ENCODE assay signal across 13 mouse cellular contexts in genomic region chr13:79277714-79278113, GRCm38 (mm10).
DNase-seq lines count a peak whose midpoint lies in the region; ATAC-seq and TF ChIP-seq lines count a peak whose summit lies in the region.
"Had no signal": no experiment of that assay in that cellular context is flagged by ENCODE, and none has a peak within 500 bp of the region (broad histone marks: within the 10 kb centered on the region; RNA-seq: fewer than 3 reads in every experiment).

No protein-coding gene starts in this region.

- 62% methylated on average over 6 of the region's 6 CpGs for WGBS in limb, embryonic 11.5 days
- 70% methylated on average over 6 of the region's 6 CpGs for WGBS in limb, embryonic 10.5 days
- 11% methylated on average over 6 of the region's 6 CpGs for WGBS in forebrain, embryonic 15.5 days
- 48% methylated on average over 6 of the region's 6 CpGs for WGBS in midbrain, embryonic 10.5 days
- 36% methylated on average over 6 of the region's 6 CpGs for WGBS in neural tube, embryonic 15.5 days

- no peaks in the 10 kb centered on the region for H3K27me3 ChIP-seq in limb, embryonic 11.5 days (ENCODE audit: control insufficient read depth, insufficient read depth, low read length)
- no peaks in the 10 kb centered on the region for H3K27me3 ChIP-seq in limb, embryonic 10.5 days (ENCODE audit: low read depth, poor library complexity, severe bottlenecking)
- H3K27me3 ChIP-seq in forebrain, embryonic 15.5 days, result no peaks in the 10 kb centered on the region
- H3K27me3 ChIP-seq in midbrain, embryonic 10.5 days (ENCODE audit: low read depth, poor library complexity, severe bottlenecking), result no peaks in the 10 kb centered on the region
- H3K27me3 ChIP-seq in neural tube, embryonic 15.5 days (replicated peaks), result no peaks in the 10 kb centered on the region
- H3K27me3 ChIP-seq: embryonic facial prominence, embryonic 12.5 days; limb, embryonic 15.5 days; lung, embryonic 15.5 days had no signal

- intact Hi-C loops in gastrocnemius, adult 2 months (cut with DNase I), result no loop called here

- DNase-seq in limb, embryonic 11.5 days (ENCODE audit: low spot score), result peak; percentile 21
- DNase-seq in limb, embryonic 10.5 days (ENCODE audit: low spot score), result no peak
- DNase-seq in midbrain, embryonic 10.5 days (ENCODE audit: low spot score), result no peak
- DNase-seq in gastrocnemius, adult 2 months, result no peak
- no peak for DNase-seq in urinary bladder, postnatal 10 days (ENCODE audit: low spot score)
- DNase-seq: heart, adult 18-20 months; heart, postnatal 36 days; thymus, adult 2 months had no signal

- no peak overlapping the region for H3K27ac ChIP-seq in limb, embryonic 11.5 days (replicated peaks; ENCODE audit: low read depth, low read length)
- H3K27ac ChIP-seq in limb, embryonic 10.5 days, result no peak overlapping the region
- H3K27ac ChIP-seq in forebrain, embryonic 15.5 days (replicated peaks), result no peak overlapping the region
- peak overlapping the region; percentile 57 for H3K27ac ChIP-seq in midbrain, embryonic 10.5 days (replicated peaks)
- no peak overlapping the region for H3K27ac ChIP-seq in neural tube, embryonic 15.5 days (replicated peaks)
- H3K27ac ChIP-seq in gastrocnemius, adult 2 months, result no peak overlapping the region
- H3K27ac ChIP-seq: embryonic facial prominence, embryonic 12.5 days; limb, embryonic 15.5 days; lung, embryonic 15.5 days had no signal

- no peak overlapping the region for H3K4me3 ChIP-seq in limb, embryonic 11.5 days (ENCODE audit: low read depth, low read length)
- no peak overlapping the region for H3K4me3 ChIP-seq in limb, embryonic 10.5 days
- no peak overlapping the region for H3K4me3 ChIP-seq in forebrain, embryonic 15.5 days
- no peak overlapping the region for H3K4me3 ChIP-seq in midbrain, embryonic 10.5 days
- no peak overlapping the region for H3K4me3 ChIP-seq in neural tube, embryonic 15.5 days (replicated peaks)
- no peak overlapping the region for H3K4me3 ChIP-seq in gastrocnemius, adult 2 months
- H3K4me3 ChIP-seq: embryonic facial prominence, embryonic 12.5 days; limb, embryonic 15.5 days; lung, embryonic 15.5 days had no signal

- no peak overlapping the region for H3K4me2 ChIP-seq in limb, embryonic 11.5 days (ENCODE audit: low read depth, severe bottlenecking)
- peak overlapping the region; percentile 1; the same call in 1 of the 2 replicates for H3K4me2 ChIP-seq in forebrain, embryonic 15.5 days (replicated peaks)
- H3K4me2 ChIP-seq in neural tube, embryonic 15.5 days, result peak overlapping the region; percentile 25; the same call in 1 of the 2 replicates
- H3K4me2 ChIP-seq: embryonic facial prominence, embryonic 12.5 days; limb, embryonic 15.5 days; lung, embryonic 15.5 days had no signal

- H3K9me3 ChIP-seq in limb, embryonic 11.5 days (ENCODE audit: control insufficient read depth, low read length), result no peaks in the 10 kb centered on the region
- no peaks in the 10 kb centered on the region for H3K9me3 ChIP-seq in limb, embryonic 10.5 days (replicated peaks)
- no peaks in the 10 kb centered on the region for H3K9me3 ChIP-seq in forebrain, embryonic 15.5 days
- no peaks in the 10 kb centered on the region for H3K9me3 ChIP-seq in midbrain, embryonic 10.5 days (replicated peaks)
- H3K9me3 ChIP-seq in neural tube, embryonic 15.5 days (replicated peaks), result no peaks in the 10 kb centered on the region
- H3K9me3 ChIP-seq: embryonic facial prominence, embryonic 12.5 days; limb, embryonic 15.5 days; lung, embryonic 15.5 days had no signal

- no peak for ATAC-seq in limb, embryonic 11.5 days (ENCODE audit: insufficient number of reproducible peaks, low FRiP score, low TSS enrichment, low read depth)
- peak; percentile 73 for ATAC-seq in forebrain, embryonic 15.5 days (replicated peaks)
- ATAC-seq in neural tube, embryonic 15.5 days (ENCODE audit: low FRiP score), result peak; percentile 41; the same call in 1 of the 2 replicates

- H3K9ac ChIP-seq in limb, embryonic 11.5 days (ENCODE audit: low read length), result no peak overlapping the region
- no peak overlapping the region for H3K9ac ChIP-seq in forebrain, embryonic 15.5 days (replicated peaks)
- H3K9ac ChIP-seq in neural tube, embryonic 15.5 days (replicated peaks), result no peak overlapping the region
- H3K9ac ChIP-seq: embryonic facial prominence, embryonic 12.5 days; limb, embryonic 15.5 days; lung, embryonic 15.5 days had no signal

- no peaks in the 10 kb centered on the region for H3K36me3 ChIP-seq in limb, embryonic 11.5 days (ENCODE audit: control insufficient read depth, insufficient read depth, low read length)
- no peaks in the 10 kb centered on the region for H3K36me3 ChIP-seq in limb, embryonic 10.5 days
- no peaks in the 10 kb centered on the region for H3K36me3 ChIP-seq in forebrain, embryonic 15.5 days
- H3K36me3 ChIP-seq in midbrain, embryonic 10.5 days, result no peaks in the 10 kb centered on the region
- H3K36me3 ChIP-seq in neural tube, embryonic 15.5 days, result no peaks in the 10 kb centered on the region
- H3K36me3 ChIP-seq: embryonic facial prominence, embryonic 12.5 days; limb, embryonic 15.5 days; lung, embryonic 15.5 days had no signal

- H3K4me1 ChIP-seq in limb, embryonic 11.5 days (ENCODE audit: control insufficient read depth, insufficient read depth, low read length), result no peaks in the 10 kb centered on the region
- H3K4me1 ChIP-seq in limb, embryonic 10.5 days, result 0 out of 2 replicates have a peak, but pooled peaks cover 4% of the 10 kb centered on the region
- H3K4me1 ChIP-seq in forebrain, embryonic 15.5 days, result peaks cover 5% of the 10 kb centered on the region; the same call in 1 of the 2 replicates
- H3K4me1 ChIP-seq in midbrain, embryonic 10.5 days, result peaks cover 9% of the 10 kb centered on the region
- H3K4me1 ChIP-seq in neural tube, embryonic 15.5 days, result peaks cover 4% of the 10 kb centered on the region; the same call in 1 of the 2 replicates
- H3K4me1 ChIP-seq: embryonic facial prominence, embryonic 12.5 days; limb, embryonic 15.5 days; lung, embryonic 15.5 days had no signal

- no peak for TF ChIP-seq CTCF in gastrocnemius, adult 2 months (IDR thresholded peaks at IDR 0.05)
